Mouse (Mus musculus) limb, embryonic 10.5 days (tissue): ENCODE data around the gene Lrrfip2. TPM values are rescaled to one million over a fixed set of nuclear protein-coding genes. Genes with fewer than 3 reads are reported as not detected.

Experiments used
- DNase-seq: peaks from one replicate; pipeline ENCODE4 v3.0.0-alpha.2; 2017; ENCODE audit warnings: low spot score
- H3K27ac ChIP-seq: fragments of 300-500 bp; sonication (generic); 2 replicates; pipeline ENCODE4 v1.5.1; 2016; ENCODE audit warnings: mild to moderate bottlenecking
- H3K27me3 ChIP-seq: fragments of 300-500 bp; sonication (generic); 2 replicates; pipeline ENCODE4 v1.6.1; 2016; ENCODE audit warnings: low read depth, mild to moderate bottlenecking; ENCODE audit not compliant: poor library complexity, severe bottlenecking
- H3K36me3 ChIP-seq: fragments of 300-500 bp; sonication (generic); 2 replicates; pipeline ENCODE4 v1.6.1; 2016; ENCODE audit warnings: mild to moderate bottlenecking, moderate library complexity
- H3K4me1 ChIP-seq: fragments of 300-500 bp; sonication (generic); 2 replicates; pipeline ENCODE4 v1.6.1; 2016
- H3K4me3 ChIP-seq: fragments of 300-500 bp; sonication (generic); 2 replicates; pipeline ENCODE4 v1.5.1; 2016; ENCODE audit warnings: mild to moderate bottlenecking, moderate library complexity
- H3K9me3 ChIP-seq: fragments of 300-500 bp; sonication (generic); replicated peaks from 2 replicates; pipeline ENCODE4 v1.6.1; 2016; ENCODE audit warnings: mild to moderate bottlenecking
- WGBS: fragments of 180-500 bp; shearing (Covaris S2); methylation state at CpG from one replicate; pipeline ENCODE4 v1.1.7; 2016; 5-methylcytosine and 5-hydroxymethylcytosine counted together
- polyA plus RNA-seq: library from polyadenylated mRNA; unstranded; fragments of >200 nt; fragmentation: Nextera tagmentation; extraction: Ambion mirVana; gene quantifications from 2 replicates; pipeline ENCODE4 v1.2.1, GENCODE M21; 2016

Lrrfip2 gene
- polyA plus RNA-seq, 1 experiment from 2014 or later, result 38.2 TPM

DNA sequence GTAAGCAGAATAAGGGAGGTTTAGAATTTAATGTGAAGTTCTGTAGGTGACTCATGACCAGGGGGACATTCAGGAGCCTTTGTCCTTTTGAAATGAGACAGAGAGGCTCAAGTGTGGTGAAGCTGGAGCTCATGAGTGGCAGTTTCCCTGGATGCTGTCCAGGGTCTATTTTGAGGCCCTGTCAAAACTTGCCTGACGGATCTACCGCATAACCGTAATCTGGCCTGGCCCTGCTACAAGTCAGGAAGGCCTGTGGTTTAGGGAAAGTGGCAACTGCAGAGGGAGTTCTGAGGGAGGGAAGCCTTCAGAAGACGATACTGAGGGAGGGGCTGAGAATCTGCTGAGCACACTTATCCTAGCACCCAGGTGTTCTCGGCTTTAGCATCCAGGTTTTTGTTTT lies 5.1 kb downstream of the Lrrfip2 start:
- H3K27ac ChIP-seq, result no peak overlapping the region
- H3K27me3 ChIP-seq, result no peaks in the 10 kb centered on the region
- no peaks in the 10 kb centered on the region for H3K9me3 ChIP-seq
- H3K4me1 ChIP-seq, result peaks cover 13% of the 10 kb centered on the region
- WGBS, result 83% methylated on average over 5 of the region's 5 CpGs
- H3K36me3 ChIP-seq, result 0 out of 2 replicates have a peak, but pooled peaks cover 10% of the 10 kb centered on the region
- DNase-seq, result no peak
- H3K4me3 ChIP-seq, result no peak overlapping the region

DNA sequence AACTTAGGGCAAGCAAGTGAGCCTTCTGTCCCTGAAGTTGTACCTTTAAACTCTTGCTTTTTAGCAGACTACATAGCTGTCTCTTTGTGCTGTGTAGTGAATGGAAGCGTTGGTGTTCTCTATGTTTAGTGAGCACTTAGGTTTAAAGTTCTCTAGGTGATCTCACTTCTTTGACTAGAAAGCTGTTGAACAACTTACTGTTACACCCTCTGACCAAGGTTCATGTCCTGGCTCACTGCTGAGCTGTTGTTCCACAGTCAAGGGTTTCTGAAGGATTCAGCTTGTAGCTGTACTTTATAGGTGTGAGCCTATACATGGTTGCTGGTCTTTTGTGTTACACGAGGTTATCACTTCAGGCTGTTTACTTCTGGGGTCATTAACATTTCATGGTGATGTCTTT lies 5.9 kb downstream of the Lrrfip2 start:
- no peaks in the 10 kb centered on the region for H3K27me3 ChIP-seq
- no peaks in the 10 kb centered on the region for H3K9me3 ChIP-seq
- 72% methylated on average over 2 of the region's 2 CpGs for WGBS
- peaks cover 16% of the 10 kb centered on the region for H3K4me1 ChIP-seq
- H3K36me3 ChIP-seq, result 0 out of 2 replicates have a peak, but pooled peaks cover 10% of the 10 kb centered on the region
- no peak overlapping the region for H3K4me3 ChIP-seq
- DNase-seq, result no peak
- H3K27ac ChIP-seq, result no peak overlapping the region

DNA sequence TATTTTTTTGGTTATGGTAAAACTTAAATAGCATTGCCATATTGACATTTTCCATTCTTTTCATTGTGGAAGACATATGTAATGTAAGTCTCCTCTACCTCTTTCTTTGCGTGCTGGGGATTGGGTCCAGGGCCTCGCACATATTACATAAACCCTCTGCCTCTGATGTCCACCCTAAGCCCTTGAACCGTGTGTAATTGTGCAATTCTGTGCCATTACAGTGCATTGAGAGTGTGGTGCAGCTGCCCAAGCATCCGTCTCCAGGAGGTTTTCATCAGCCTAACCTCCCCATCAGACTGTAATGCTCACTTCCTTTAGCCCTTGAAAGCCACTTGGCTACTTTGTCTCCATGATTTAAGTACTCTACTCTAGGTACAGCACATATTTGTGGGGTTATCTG lies 7.0 kb downstream of the Lrrfip2 start:
- peaks cover 6% of the 10 kb centered on the region; the same call in 1 of the 2 replicates for H3K4me1 ChIP-seq
- H3K27me3 ChIP-seq, result no peaks in the 10 kb centered on the region
- H3K4me3 ChIP-seq, result no peak overlapping the region
- DNase-seq, result no peak
- H3K36me3 ChIP-seq, result 0 out of 2 replicates have a peak, but pooled peaks cover 10% of the 10 kb centered on the region
- H3K27ac ChIP-seq, result no peak overlapping the region
- H3K9me3 ChIP-seq, result no peaks in the 10 kb centered on the region
- 90% methylated on average over 4 of the region's 4 CpGs for WGBS

DNA sequence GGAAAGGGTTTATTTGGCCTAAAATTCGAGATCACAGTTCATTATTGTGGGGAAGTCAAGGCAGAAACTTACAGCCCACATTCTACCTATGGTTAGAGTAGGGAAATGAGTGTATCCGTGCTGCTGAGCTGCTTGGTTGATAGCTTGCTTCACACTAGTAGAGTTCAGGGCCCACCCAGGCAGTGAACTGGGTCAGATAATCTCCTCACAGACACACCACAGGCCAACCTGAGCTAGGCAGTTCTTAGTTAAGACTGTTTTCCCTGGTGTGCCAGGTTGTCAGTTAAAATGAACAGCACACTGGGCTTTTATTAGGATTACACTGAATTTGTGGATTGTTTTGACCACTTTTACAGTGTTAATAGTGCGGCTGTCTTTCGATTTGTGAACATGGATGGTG lies 9.3 kb downstream of the Lrrfip2 start:
- H3K36me3 ChIP-seq, result 0 out of 2 replicates have a peak, but pooled peaks cover 2% of the 10 kb centered on the region
- no peak for DNase-seq
- H3K4me1 ChIP-seq, result peaks cover 6% of the 10 kb centered on the region; the same call in 1 of the 2 replicates
- H3K27me3 ChIP-seq, result no peaks in the 10 kb centered on the region
- H3K4me3 ChIP-seq, result no peak overlapping the region
- H3K9me3 ChIP-seq, result no peaks in the 10 kb centered on the region
- H3K27ac ChIP-seq, result no peak overlapping the region
- 85% methylated on average over 4 of the region's 4 CpGs for WGBS

DNA sequence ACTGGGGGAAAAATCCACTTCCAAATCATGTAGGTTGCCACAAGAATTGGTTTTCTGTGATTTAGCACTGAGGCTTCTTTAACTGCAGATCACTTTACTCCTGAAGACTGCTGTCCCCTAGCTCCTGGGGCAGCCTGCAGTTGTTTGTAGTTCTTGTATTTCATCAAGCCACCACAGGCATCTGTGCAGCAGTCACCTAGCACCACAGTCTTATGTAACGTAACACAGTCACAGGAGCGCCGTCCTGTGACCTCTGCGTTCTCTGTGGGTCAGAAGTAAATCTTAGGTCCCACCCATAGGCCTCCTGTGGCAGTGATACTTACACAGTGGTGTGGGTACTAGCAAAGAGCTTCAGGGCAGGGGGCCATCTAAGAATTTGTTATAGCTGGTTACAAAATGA lies 10.4 kb downstream of the Lrrfip2 start:
- DNase-seq, result no peak
- Histone ChIP-seq H3K36me3 (no peaks in the 10 kb centered on the region), H3K4me3 (no peak overlapping the region), H3K27me3 (no peaks in the 10 kb centered on the region), H3K9me3 (no peaks in the 10 kb centered on the region), H3K27ac (no peak overlapping the region), H3K4me1 (peaks cover 6% of the 10 kb centered on the region; the same call in 1 of the 2 replicates)
- WGBS, result 60% methylated on average over 4 of the region's 4 CpGs

DNA sequence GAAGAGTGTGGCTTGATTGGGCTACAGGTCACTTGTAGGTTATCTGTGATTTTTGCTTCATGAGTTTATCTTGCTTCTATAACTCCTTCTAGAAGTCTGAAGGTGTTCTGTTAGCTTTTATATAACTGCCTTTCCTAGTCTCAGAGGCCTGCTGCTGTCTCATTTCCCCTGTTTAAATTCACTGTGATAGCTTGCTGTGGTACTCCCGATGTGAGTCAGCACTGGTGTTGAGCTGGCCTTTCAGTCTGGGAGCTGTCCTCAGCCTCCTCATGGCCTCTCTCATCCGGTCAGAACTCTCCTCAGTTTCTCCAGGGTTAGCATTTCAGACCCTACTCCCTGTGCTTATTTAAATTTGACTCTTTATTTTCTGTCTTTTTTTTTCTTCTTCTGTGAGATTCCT lies 12.7 kb downstream of the Lrrfip2 start:
- no peak overlapping the region for H3K4me3 ChIP-seq
- H3K9me3 ChIP-seq, result no peaks in the 10 kb centered on the region
- 82% methylated on average over 2 of the region's 2 CpGs for WGBS
- H3K27me3 ChIP-seq, result no peaks in the 10 kb centered on the region
- H3K27ac ChIP-seq, result no peak overlapping the region
- no peak for DNase-seq
- peaks cover 6% of the 10 kb centered on the region; the same call in 1 of the 2 replicates for H3K4me1 ChIP-seq
- no peaks in the 10 kb centered on the region for H3K36me3 ChIP-seq

DNA sequence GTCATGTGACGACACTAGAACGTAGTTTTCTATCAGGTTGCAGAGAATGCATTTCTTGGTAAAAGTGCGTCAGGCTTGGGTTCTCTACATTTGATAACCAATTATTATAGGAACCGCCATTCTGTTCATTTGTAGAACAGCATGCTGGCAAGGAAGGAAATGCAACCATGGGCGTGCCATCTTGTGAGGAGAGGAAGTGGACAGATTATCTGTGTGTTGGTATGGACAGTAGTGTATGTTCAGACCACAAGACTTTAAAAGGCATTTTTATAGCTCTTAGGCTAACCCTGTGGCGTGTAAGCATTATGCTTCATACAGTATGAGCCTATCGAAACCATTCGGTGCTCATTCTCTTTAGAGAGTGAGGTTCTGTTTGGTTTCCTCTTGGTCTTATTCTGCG lies 20.8 kb downstream of the Lrrfip2 start:
- Histone ChIP-seq H3K36me3 (peaks cover 5% of the 10 kb centered on the region; the same call in 1 of the 2 replicates), H3K9me3 (no peaks in the 10 kb centered on the region), H3K4me1 (no peaks in the 10 kb centered on the region), H3K4me3 (no peak overlapping the region), H3K27ac (no peak overlapping the region), H3K27me3 (no peaks in the 10 kb centered on the region)
- no peak for DNase-seq
- WGBS, result 98% methylated on average over 9 of the region's 9 CpGs

DNA sequence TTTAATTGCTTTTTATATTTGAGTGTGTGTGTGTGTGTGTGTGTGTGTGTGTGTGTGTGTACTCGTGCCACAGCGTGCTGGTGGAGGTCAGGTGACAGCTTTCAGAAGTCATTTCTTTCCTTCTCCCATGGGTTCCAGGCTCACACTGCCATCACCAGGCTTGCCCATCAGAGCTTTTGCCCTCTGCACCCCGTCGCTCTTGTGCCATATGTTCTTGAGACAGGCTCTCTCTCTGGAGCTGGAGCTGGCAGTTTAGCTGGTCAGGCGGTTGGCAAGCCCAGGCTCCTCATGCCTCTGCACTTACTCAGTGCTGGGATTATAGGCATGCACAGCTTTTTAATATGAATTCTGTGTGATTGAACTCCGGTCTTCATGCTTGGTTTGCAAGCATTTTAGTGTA lies 25.3 kb downstream of the Lrrfip2 start:
- Histone ChIP-seq H3K9me3 (no peaks in the 10 kb centered on the region), H3K27ac (no peak overlapping the region), H3K27me3 (no peaks in the 10 kb centered on the region), H3K4me1 (peaks cover 12% of the 10 kb centered on the region), H3K36me3 (peaks cover 5% of the 10 kb centered on the region; the same call in 1 of the 2 replicates), H3K4me3 (no peak overlapping the region)
- 98% methylated on average over 6 of the region's 6 CpGs for WGBS
- DNase-seq, result no peak

DNA sequence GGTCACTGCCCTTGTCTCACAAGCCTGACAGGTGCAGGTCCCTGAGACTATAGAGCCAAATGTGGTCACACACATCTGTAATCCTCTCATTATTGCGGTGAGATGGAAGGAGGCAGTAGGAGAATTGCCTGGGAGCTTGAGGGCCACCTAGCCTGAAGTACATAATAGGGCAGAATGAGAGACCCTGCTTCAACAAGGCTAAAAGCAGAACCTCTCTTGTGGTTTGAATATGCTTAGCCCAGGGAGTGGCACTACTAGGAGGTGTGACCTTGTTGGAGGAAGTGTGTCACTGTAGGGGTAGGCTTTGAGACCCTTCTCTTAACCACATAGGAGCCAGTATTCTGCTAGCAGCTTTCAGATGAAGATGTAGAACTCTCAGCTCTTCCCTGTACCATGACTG lies 26.0 kb downstream of the Lrrfip2 start:
- Histone ChIP-seq H3K4me3 (no peak overlapping the region), H3K9me3 (no peaks in the 10 kb centered on the region), H3K27me3 (no peaks in the 10 kb centered on the region), H3K27ac (no peak overlapping the region), H3K36me3 (peaks cover 5% of the 10 kb centered on the region; the same call in 1 of the 2 replicates), H3K4me1 (peaks cover 16% of the 10 kb centered on the region)
- 92% methylated on average over 1 of the region's 1 CpGs for WGBS
- DNase-seq, result no peak

DNA sequence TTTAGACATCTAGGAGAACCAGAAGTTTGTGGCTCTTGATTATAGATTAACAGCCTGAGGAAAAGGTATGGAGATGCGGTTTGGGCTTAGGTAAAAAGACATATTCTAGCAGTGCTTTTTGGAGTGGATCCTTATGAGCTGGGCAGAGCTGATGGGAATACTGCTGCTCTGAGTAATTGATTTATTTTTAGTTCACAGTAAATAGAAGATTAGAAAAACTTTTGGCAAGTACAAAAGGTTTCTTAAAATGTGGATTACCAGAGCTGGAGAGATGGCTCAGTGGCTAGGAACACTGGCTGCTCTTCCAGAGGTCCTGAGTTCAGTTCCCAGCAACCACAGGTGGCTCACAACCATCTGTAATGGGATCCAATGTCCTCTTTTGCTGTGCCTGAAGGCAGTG lies 27.3 kb downstream of the Lrrfip2 start:
- Histone ChIP-seq H3K4me1 (peaks cover 28% of the 10 kb centered on the region), H3K4me3 (no peak overlapping the region), H3K27me3 (no peaks in the 10 kb centered on the region), H3K27ac (no peak overlapping the region), H3K9me3 (no peaks in the 10 kb centered on the region), H3K36me3 (peaks cover 5% of the 10 kb centered on the region; the same call in 1 of the 2 replicates)
- WGBS, result 92% methylated on average over 1 of the region's 1 CpGs
- no peak for DNase-seq

DNA sequence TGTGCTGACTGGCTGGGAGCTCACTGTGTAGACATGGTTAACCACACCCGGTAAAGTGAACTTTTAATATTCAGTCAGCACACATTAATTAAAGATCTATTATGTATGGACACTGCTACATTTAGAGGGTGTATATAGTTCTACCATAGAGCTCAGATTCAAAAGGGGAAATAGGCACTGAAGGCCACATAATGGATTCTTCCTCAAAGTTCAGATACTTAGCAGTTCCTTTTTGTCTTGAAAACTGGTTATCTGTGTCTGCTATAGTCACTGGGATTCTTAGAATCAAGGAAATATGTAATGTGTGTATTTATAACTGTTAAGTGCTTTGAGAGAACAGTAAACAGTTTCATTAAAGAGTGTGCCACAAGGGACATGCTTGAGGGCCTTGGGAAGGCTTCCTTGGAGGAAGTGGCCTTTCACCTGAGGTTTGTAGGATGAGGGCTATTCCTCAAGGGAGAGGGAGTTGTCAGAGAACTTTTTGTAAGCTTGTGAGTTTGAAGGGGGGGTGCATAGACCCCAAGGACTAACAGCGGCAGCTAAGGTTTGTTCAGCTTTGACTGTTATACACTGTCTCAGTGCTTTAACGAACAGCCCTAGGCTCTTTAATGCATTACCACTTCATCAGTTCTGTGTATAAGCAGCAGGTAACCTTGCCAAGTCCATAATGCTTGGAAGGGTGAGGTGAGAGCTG lies 28.3 kb downstream of the Lrrfip2 start:
- H3K4me1 ChIP-seq, result peaks cover 28% of the 10 kb centered on the region
- no peak overlapping the region for H3K27ac ChIP-seq

DNA sequence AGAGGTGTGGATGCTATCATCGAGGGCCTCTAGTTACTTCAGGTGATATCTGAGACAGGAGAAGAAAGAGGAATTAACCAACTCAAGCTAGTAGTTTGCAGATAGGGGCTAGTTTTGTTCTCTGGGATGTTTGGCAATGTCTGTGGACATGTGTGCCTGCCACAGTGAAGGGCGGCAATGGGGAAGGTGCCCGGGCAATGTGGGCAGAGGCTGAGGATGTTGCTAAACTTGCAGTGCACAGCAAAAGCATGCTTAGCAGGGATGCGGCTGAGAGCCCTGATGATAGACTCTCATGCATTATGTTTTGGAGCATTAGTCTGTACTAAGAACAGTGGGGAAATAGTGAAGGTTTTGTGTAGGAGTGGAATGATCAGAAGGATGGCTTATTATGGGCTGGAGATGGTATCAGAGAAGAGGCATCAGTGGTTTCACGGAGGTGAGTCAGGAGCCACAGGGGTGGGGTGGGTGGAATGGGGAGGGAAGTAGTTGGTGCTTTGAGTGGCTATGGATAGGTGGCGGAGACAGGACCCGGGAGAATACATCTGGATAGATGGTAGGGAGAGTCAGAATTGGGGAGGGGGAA lies 28.9 kb downstream of the Lrrfip2 start:
- DNase-seq, result no peak
- H3K4me1 ChIP-seq, result peaks cover 28% of the 10 kb centered on the region
- no peak overlapping the region for H3K4me3 ChIP-seq
- WGBS, result 87% methylated on average over 7 of the region's 7 CpGs
- H3K9me3 ChIP-seq, result no peaks in the 10 kb centered on the region
- peaks cover 5% of the 10 kb centered on the region; the same call in 1 of the 2 replicates for H3K36me3 ChIP-seq
- H3K27me3 ChIP-seq, result no peaks in the 10 kb centered on the region
- no peak overlapping the region for H3K27ac ChIP-seq

More for the DNA sequence above, 28.3 kb downstream of the Lrrfip2 start:
- peaks cover 5% of the 10 kb centered on the region; the same call in 1 of the 2 replicates for H3K36me3 ChIP-seq
- no peak overlapping the region for H3K4me3 ChIP-seq
- WGBS, result 92% methylated on average over 3 of the region's 3 CpGs
- H3K9me3 ChIP-seq, result no peaks in the 10 kb centered on the region
- H3K27me3 ChIP-seq, result no peaks in the 10 kb centered on the region
- DNase-seq, result no peak

DNA sequence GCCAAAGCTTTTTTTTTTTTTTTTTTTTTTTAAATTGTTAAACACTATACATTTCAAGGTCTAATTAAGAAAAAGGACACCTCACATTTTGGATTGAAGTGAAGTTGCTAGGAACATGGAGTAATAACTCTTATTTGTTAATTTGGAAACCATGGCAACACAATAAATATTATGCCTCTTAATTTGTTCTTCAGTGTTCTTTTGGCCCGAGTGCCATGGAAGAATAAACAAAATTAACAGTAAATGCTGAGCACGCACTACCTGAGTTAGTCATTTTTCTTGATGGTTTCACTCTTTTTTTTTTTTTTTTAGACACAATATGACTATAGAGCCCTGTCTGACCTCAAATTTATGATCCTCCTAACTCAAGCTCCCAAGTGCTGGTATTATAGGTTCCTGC lies 30.6 kb downstream of the Lrrfip2 start:
- Histone ChIP-seq H3K4me1 (peaks cover 28% of the 10 kb centered on the region), H3K36me3 (no peaks in the 10 kb centered on the region), H3K4me3 (no peak overlapping the region), H3K9me3 (no peaks in the 10 kb centered on the region), H3K27ac (no peak overlapping the region), H3K27me3 (no peaks in the 10 kb centered on the region)
- WGBS, result 85% methylated on average over 2 of the region's 2 CpGs
- DNase-seq, result no peak
